Mouse (Mus musculus): ENCODE data around the gene Sytl3. TPM values are rescaled to one million over a fixed set of nuclear protein-coding genes. Genes with fewer than 3 reads are reported as not detected.
"Not testable (repeated sequence)": the region's sequence is repeated elsewhere in the genome, so short reads cannot be mapped to it uniquely, and the experiment has no call there.

Gene Sytl3
- polyA plus RNA-seq, 1 experiment from 2014 or later, result not detected

GRCm38 (mm10) chr17:6636861-6637260, 22.0 kb upstream of the Sytl3 start:
- DNase-seq (ENCODE audit: low read depth, low spot score) (no peak), ATAC-seq (no peak)
- ChIA-PET POLR2A (no interaction called here), CTCF (no interaction called here)
- no peaks in the 10 kb centered on the region for H3K27me3 ChIP-seq
- in situ Hi-C loops (cut with MboI; ENCODE audit: low pct_unique_long_range_greater_than_20kb), result no loop called here
- no peak for TF ChIP-seq CTCF (IDR thresholded peaks at IDR 0.05)

GRCm38 (mm10) chr17:6637434-6637833, 21.5 kb upstream of the Sytl3 start:
- ATAC-seq; H3K27me3 ChIP-seq; CTCF ChIA-PET; POLR2A ChIA-PET; DNase-seq (ENCODE audit: low read depth, low spot score); in situ Hi-C loops (cut with MboI; ENCODE audit: low pct_unique_long_range_greater_than_20kb): not testable (repeated sequence)

- POLR2A ChIA-PET; in situ Hi-C loops (cut with MboI; ENCODE audit: low pct_unique_long_range_greater_than_20kb): not testable (repeated sequence)
Measured at GRCm38 (mm10) chr17:6638444-6638843, 20.4 kb upstream of the Sytl3 start.

GRCm38 (mm10) chr17:6639486-6639885, 19.4 kb upstream of the Sytl3 start:
- ATAC-seq; POLR2A ChIA-PET; in situ Hi-C loops (cut with MboI; ENCODE audit: low pct_unique_long_range_greater_than_20kb); DNase-seq (ENCODE audit: low read depth, low spot score); H3K27me3 ChIP-seq; CTCF ChIA-PET: not testable (repeated sequence)

More at GRCm38 (mm10) chr17:6638444-6638843, 20.4 kb upstream of the Sytl3 start:
- CTCF ChIA-PET; H3K27me3 ChIP-seq; DNase-seq (ENCODE audit: low read depth, low spot score); ATAC-seq: not testable (repeated sequence)

GRCm38 (mm10) chr17:6640044-6640637, 18.8 kb upstream of the Sytl3 start:
- not testable (repeated sequence) for DNase-seq (ENCODE audit: low read depth, low spot score)

GRCm38 (mm10) chr17:6640771-6641429, 18.0 kb upstream of the Sytl3 start:
- in situ Hi-C loops (cut with MboI; ENCODE audit: low pct_unique_long_range_greater_than_20kb); DNase-seq (ENCODE audit: low read depth, low spot score); CTCF ChIA-PET; POLR2A ChIA-PET; ATAC-seq; H3K27me3 ChIP-seq: not testable (repeated sequence)

More at GRCm38 (mm10) chr17:6640044-6640637, 18.8 kb upstream of the Sytl3 start:
- H3K27me3 ChIP-seq; POLR2A ChIA-PET; CTCF ChIA-PET; in situ Hi-C loops (cut with MboI; ENCODE audit: low pct_unique_long_range_greater_than_20kb); ATAC-seq: not testable (repeated sequence)

- ATAC-seq; in situ Hi-C loops (cut with MboI; ENCODE audit: low pct_unique_long_range_greater_than_20kb): not testable (repeated sequence)
Measured at GRCm38 (mm10) chr17:6644210-6644609, 14.7 kb upstream of the Sytl3 start.

GRCm38 (mm10) chr17:6644673-6645072, 14.2 kb upstream of the Sytl3 start:
- ATAC-seq; DNase-seq (ENCODE audit: low read depth, low spot score); H3K27me3 ChIP-seq; POLR2A ChIA-PET; CTCF ChIA-PET; in situ Hi-C loops (cut with MboI; ENCODE audit: low pct_unique_long_range_greater_than_20kb): not testable (repeated sequence)

More at GRCm38 (mm10) chr17:6644210-6644609, 14.7 kb upstream of the Sytl3 start:
- CTCF ChIA-PET; DNase-seq (ENCODE audit: low read depth, low spot score); POLR2A ChIA-PET; H3K27me3 ChIP-seq: not testable (repeated sequence)

- H3K27me3 ChIP-seq; POLR2A ChIA-PET; ATAC-seq; CTCF ChIA-PET; in situ Hi-C loops (cut with MboI; ENCODE audit: low pct_unique_long_range_greater_than_20kb); DNase-seq (ENCODE audit: low read depth, low spot score): not testable (repeated sequence)
Measured at GRCm38 (mm10) chr17:6645668-6646067, 13.2 kb upstream of the Sytl3 start.

GRCm38 (mm10) chr17:6646841-6647240, 12.1 kb upstream of the Sytl3 start:
- DNase-seq (ENCODE audit: low read depth, low spot score); H3K27me3 ChIP-seq; ATAC-seq; CTCF ChIA-PET; in situ Hi-C loops (cut with MboI; ENCODE audit: low pct_unique_long_range_greater_than_20kb); POLR2A ChIA-PET: not testable (repeated sequence)

- peak; percentile 40 for ATAC-seq
- CTCF ChIA-PET; in situ Hi-C loops (cut with MboI; ENCODE audit: low pct_unique_long_range_greater_than_20kb); POLR2A ChIA-PET; DNase-seq (ENCODE audit: low read depth, low spot score); H3K27me3 ChIP-seq: not testable (repeated sequence)
Measured at GRCm38 (mm10) chr17:6647452-6647851, 11.4 kb upstream of the Sytl3 start.

- CTCF ChIA-PET; POLR2A ChIA-PET; DNase-seq (ENCODE audit: low read depth, low spot score); H3K27me3 ChIP-seq; ATAC-seq; in situ Hi-C loops (cut with MboI; ENCODE audit: low pct_unique_long_range_greater_than_20kb): not testable (repeated sequence)
Measured at GRCm38 (mm10) chr17:6650904-6651565, 7.9 kb upstream of the Sytl3 start.

- H3K27me3 ChIP-seq; POLR2A ChIA-PET; ATAC-seq; DNase-seq (ENCODE audit: low read depth, low spot score); CTCF ChIA-PET; in situ Hi-C loops (cut with MboI; ENCODE audit: low pct_unique_long_range_greater_than_20kb): not testable (repeated sequence)
Measured at GRCm38 (mm10) chr17:6653341-6653946, 5.4 kb upstream of the Sytl3 start.

GRCm38 (mm10) chr17:6655087-6655511, 3.8 kb upstream of the Sytl3 start:
- ATAC-seq, result peak; percentile 24
- POLR2A ChIA-PET; H3K27me3 ChIP-seq; CTCF ChIA-PET; DNase-seq (ENCODE audit: low read depth, low spot score); in situ Hi-C loops (cut with MboI; ENCODE audit: low pct_unique_long_range_greater_than_20kb): not testable (repeated sequence)
